Mouse (Mus musculus): Measurements from ENCODE around the gene Gpr176. TPM values are rescaled to one million over a fixed set of nuclear protein-coding genes. Genes with fewer than 3 reads are reported as not detected.
A peak's percentile ranks its signal among the peaks of the same experiment; 100 is the strongest.

Gene Gpr176
- polyA plus RNA-seq (2015; fragmentation: Nextera tagmentation; extraction: Ambion mirVana), result 0.43 and 0.74 TPM in 2 replicates

DNA sequence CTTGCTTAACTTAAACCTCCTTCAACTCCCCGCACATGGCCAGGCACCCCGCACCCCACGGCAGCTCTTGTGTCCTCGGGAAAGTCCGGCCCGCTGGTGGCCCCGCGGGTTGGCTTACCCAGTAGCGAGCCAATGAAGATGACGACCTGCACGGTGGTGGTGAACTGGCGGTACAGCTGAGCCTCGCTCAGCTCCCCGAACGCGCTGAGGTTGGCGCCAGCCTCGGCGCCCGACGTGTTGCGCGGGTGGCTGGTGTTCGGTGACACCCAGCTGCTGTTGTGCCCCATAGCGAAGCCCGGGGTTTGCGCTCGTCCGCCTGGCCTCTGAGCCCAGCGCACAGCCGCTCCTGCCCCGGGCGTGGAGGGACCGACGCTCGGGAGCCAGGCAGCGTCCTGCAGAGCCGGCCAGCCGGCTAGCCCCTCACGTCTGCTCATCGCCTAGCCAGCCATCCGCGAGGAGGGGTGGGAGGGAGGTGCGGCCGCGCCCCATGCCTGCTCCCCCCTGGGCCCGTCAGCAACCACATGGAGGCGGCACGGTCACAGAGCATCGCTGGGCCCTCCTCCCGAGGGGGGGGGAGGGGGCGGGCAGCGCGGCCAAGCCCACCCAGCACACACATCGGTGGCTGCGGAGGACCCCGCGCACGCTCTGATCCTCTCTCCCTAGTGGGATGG is at the start of gene Gpr176:
Gene Gpr176, minus strand, starts transcription at position 519 of the 671 bp plus-strand sequence.
- 1% methylated on average over 57 of the region's 59 CpGs for WGBS
- Histone ChIP-seq H3K27me3 (peaks cover 47% of the 10 kb centered on the region), H3K4me3 (peak within 1 kb of the TSS; percentile 58), H3K27ac (no peak within 1 kb of the TSS), H3K9ac (peak within 1 kb of the TSS; percentile 54), H3K4me1 (replicated peaks) (peaks cover 17% of the 10 kb centered on the region), H3K9me3 (replicated peaks) (no peaks in the 10 kb centered on the region), H3K4me2 (peak within 1 kb of the TSS; percentile 98), H3K36me3 (no peaks in the 10 kb centered on the region)
- ATAC-seq (replicated peaks; ENCODE audit: insufficient number of reproducible peaks, insufficient read depth, low FRiP score, low read depth), result peak; percentile 70

DNA sequence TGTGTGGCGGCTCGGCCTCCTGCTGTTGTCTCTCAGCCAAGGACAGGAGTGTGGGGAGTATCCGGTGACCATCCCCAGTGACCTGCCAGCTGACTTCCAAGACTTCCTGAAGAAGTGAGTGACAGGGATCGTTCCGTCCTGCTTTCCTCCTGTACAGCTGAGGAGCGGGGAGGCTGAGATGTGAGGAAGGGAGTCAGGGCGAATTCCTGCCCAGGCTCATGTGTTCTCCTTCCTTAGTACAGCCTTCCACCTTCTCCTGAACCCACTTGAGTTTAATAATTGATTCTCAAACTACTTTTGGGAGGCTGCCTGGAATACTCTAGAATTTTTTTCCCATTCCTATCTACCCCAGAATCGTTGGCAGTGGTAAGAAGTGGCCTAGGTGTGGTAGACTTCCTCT is 49.2 kb upstream of the Gpr176 start:
- no peak overlapping the region for H3K9ac ChIP-seq
- H3K27me3 ChIP-seq, result no peaks in the 10 kb centered on the region
- no peaks in the 10 kb centered on the region for H3K4me1 ChIP-seq (replicated peaks)
- peak; percentile 53; the same call in 1 of the 2 replicates for ATAC-seq (replicated peaks; ENCODE audit: insufficient number of reproducible peaks, insufficient read depth, low FRiP score, low read depth)
- no peaks in the 10 kb centered on the region for H3K9me3 ChIP-seq (replicated peaks)
- no peak overlapping the region for H3K4me2 ChIP-seq
- H3K27ac ChIP-seq, result no peak overlapping the region
- WGBS, result 72% methylated on average over 8 of the region's 8 CpGs
- peaks cover 31% of the 10 kb centered on the region for H3K36me3 ChIP-seq
- no peak overlapping the region for H3K4me3 ChIP-seq

GRCm38 (mm10) chr2:118421951-118422350 is 48.7 kb upstream of the Gpr176 start:
- WGBS, result 85% methylated on average over 15 of the region's 15 CpGs
- Histone ChIP-seq H3K27me3 (no peaks in the 10 kb centered on the region), H3K36me3 (peaks cover 35% of the 10 kb centered on the region), H3K9ac (no peak overlapping the region), H3K9me3 (replicated peaks) (no peaks in the 10 kb centered on the region), H3K27ac (no peak overlapping the region), H3K4me3 (no peak overlapping the region), H3K4me2 (no peak overlapping the region), H3K4me1 (replicated peaks) (no peaks in the 10 kb centered on the region)
- ATAC-seq (replicated peaks; ENCODE audit: insufficient number of reproducible peaks, insufficient read depth, low FRiP score, low read depth), result no peak

DNA sequence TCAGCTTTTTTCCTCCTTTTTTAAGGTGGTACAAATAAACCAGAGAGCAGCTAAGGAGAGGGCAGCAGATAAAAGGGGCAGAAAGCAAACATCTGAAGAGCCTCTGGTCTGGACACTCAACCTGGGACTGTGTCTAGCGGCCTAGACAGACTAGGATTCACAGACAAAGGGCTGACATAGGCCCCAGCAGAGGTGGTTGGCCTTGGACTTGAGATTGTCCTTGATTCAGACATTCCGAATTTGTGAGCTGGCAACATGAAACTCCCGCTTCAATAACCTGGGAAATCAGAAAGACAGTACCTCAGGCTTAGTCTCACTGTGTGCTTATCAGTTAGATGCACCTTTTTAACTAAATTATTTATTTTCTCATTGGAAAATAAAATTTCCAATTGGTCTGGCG is 44.9 kb upstream of the Gpr176 start:
- Histone ChIP-seq H3K4me3 (no peak overlapping the region), H3K27ac (no peak overlapping the region), H3K9me3 (replicated peaks) (no peaks in the 10 kb centered on the region), H3K4me1 (replicated peaks) (no peaks in the 10 kb centered on the region), H3K4me2 (no peak overlapping the region), H3K27me3 (no peaks in the 10 kb centered on the region), H3K9ac (no peak overlapping the region), H3K36me3 (peaks cover 48% of the 10 kb centered on the region)
- no peak for ATAC-seq (replicated peaks; ENCODE audit: insufficient number of reproducible peaks, insufficient read depth, low FRiP score, low read depth)
- WGBS, result 74% methylated on average over 4 of the region's 4 CpGs

DNA sequence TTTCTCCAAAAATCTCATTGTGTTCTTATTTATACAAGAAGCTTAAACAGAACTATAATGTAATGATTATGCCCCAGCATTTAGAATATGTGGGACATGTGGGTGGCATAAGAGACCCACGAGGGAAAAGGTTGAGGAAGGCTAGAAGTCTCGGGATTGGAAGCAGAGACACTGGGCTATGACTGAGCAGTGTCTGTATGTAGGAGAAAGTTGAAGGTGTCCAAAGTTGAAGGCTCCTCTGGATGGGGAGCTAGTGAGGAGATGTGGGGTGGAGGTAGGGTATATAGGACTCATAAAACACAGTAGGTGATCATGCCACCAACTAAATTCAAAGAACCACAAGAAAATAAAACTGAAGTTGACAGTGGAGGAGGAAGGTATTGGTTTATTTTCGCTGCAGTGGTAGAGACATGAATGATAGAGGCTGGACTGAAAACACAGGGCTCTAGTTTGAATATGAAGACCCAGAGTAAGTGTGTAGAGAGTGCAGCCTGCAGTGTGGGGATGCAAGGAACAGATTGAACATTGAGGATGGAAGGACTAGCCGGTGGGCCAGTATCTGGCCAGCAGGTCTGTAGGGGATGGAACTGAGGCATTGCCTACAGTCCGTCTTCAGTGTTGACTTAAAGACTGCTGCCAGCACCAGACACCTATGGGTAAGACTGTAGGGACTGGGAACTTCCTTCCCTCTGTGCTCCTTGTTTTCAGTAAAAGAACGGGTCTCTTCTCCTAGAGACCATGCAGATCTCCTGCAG is 42.6 kb upstream of the Gpr176 start:
- WGBS, result 91% methylated on average over 6 of the region's 6 CpGs
- no peak for ATAC-seq (replicated peaks; ENCODE audit: insufficient number of reproducible peaks, insufficient read depth, low FRiP score, low read depth)
- no peak overlapping the region for H3K9ac ChIP-seq
- H3K9me3 ChIP-seq (replicated peaks), result no peaks in the 10 kb centered on the region
- no peak overlapping the region for H3K4me3 ChIP-seq
- no peaks in the 10 kb centered on the region for H3K4me1 ChIP-seq (replicated peaks)
- peaks cover 45% of the 10 kb centered on the region for H3K36me3 ChIP-seq
- H3K4me2 ChIP-seq, result no peak overlapping the region
- H3K27me3 ChIP-seq, result no peaks in the 10 kb centered on the region
- H3K27ac ChIP-seq, result no peak overlapping the region

DNA sequence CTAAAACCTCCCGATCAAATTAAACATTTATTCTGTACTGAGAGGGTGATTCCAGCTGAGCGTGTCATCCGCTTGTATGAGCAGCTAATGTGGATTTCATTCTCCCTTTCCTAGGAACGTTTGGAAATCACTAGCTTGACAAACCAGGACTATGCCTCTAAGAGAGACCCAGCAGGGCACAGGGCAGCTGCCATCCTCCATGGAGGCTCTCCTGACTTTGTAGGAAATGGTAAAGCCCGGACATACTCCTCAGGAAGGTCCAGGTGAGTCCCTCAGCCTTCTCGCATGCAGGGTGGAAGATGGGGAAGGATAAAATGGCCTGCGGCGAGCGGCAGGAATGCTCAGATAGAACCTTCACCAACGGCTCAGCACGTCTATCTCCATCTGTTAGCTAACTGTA is 39.6 kb upstream of the Gpr176 start:
- Histone ChIP-seq H3K9ac (no peak overlapping the region), H3K4me1 (replicated peaks) (no peaks in the 10 kb centered on the region), H3K9me3 (replicated peaks) (no peaks in the 10 kb centered on the region), H3K27me3 (no peaks in the 10 kb centered on the region), H3K4me3 (no peak overlapping the region), H3K4me2 (no peak overlapping the region), H3K27ac (no peak overlapping the region), H3K36me3 (peaks cover 41% of the 10 kb centered on the region)
- 94% methylated on average over 11 of the region's 11 CpGs for WGBS
- no peak for ATAC-seq (replicated peaks; ENCODE audit: insufficient number of reproducible peaks, insufficient read depth, low FRiP score, low read depth)

DNA sequence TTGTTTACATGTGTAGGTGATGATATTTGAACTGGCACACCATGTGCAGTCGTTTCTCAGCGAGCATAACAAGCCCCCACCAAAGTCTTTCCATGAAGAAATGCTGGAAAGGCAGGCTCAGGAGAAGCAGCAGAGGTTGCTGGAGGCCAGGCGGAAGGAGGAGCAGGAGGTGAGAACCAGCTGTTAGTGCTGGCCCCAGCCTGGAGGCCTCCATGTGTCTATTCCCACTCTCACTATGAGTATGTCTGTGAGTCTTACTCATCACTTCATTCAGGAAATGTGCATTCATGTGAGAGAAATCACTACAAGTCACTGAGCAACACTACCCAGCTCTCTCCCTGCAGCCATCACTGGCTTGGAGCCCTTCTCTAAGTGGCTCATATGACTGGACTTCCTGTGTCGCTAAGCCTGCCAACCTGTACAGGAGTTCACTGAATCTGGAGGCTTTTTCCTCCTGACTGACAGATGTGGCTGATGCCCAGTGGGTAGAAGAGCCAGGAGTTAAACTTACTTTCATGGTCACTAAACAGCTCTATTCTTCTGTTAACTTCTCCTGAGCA is 35.2 kb upstream of the Gpr176 start:
- Histone ChIP-seq H3K27me3 (no peaks in the 10 kb centered on the region), H3K4me1 (replicated peaks) (no peaks in the 10 kb centered on the region), H3K9ac (no peak overlapping the region), H3K4me3 (no peak overlapping the region), H3K36me3 (peaks cover 21% of the 10 kb centered on the region), H3K9me3 (replicated peaks) (no peaks in the 10 kb centered on the region), H3K27ac (no peak overlapping the region), H3K4me2 (no peak overlapping the region)
- no peak for ATAC-seq (replicated peaks; ENCODE audit: insufficient number of reproducible peaks, insufficient read depth, low FRiP score, low read depth)
- 78% methylated on average over 4 of the region's 4 CpGs for WGBS

GRCm38 (mm10) chr2:118406811-118407210 is 33.6 kb upstream of the Gpr176 start:
- no peaks in the 10 kb centered on the region for H3K4me1 ChIP-seq (replicated peaks)
- WGBS, result 76% methylated on average over 2 of the region's 2 CpGs
- peaks cover 12% of the 10 kb centered on the region for H3K36me3 ChIP-seq
- ATAC-seq (replicated peaks; ENCODE audit: insufficient number of reproducible peaks, insufficient read depth, low FRiP score, low read depth), result no peak
- H3K4me3 ChIP-seq, result no peak overlapping the region
- H3K27me3 ChIP-seq, result no peaks in the 10 kb centered on the region
- H3K9me3 ChIP-seq (replicated peaks), result no peaks in the 10 kb centered on the region
- H3K4me2 ChIP-seq, result no peak overlapping the region
- H3K27ac ChIP-seq, result no peak overlapping the region
- no peak overlapping the region for H3K9ac ChIP-seq

- no peak for ATAC-seq (replicated peaks; ENCODE audit: insufficient number of reproducible peaks, insufficient read depth, low FRiP score, low read depth)
- WGBS, result 88% methylated on average over 4 of the region's 4 CpGs
- Histone ChIP-seq H3K36me3 (peaks cover 6% of the 10 kb centered on the region; the same call in 1 of the 2 replicates), H3K27ac (no peak overlapping the region), H3K4me1 (replicated peaks) (no peaks in the 10 kb centered on the region), H3K4me2 (no peak overlapping the region), H3K27me3 (no peaks in the 10 kb centered on the region), H3K4me3 (no peak overlapping the region), H3K9me3 (replicated peaks) (no peaks in the 10 kb centered on the region), H3K9ac (no peak overlapping the region)
These were observed 32.3 kb upstream of the Gpr176 start for GRCm38 (mm10) chr2:118405568-118405967.

DNA sequence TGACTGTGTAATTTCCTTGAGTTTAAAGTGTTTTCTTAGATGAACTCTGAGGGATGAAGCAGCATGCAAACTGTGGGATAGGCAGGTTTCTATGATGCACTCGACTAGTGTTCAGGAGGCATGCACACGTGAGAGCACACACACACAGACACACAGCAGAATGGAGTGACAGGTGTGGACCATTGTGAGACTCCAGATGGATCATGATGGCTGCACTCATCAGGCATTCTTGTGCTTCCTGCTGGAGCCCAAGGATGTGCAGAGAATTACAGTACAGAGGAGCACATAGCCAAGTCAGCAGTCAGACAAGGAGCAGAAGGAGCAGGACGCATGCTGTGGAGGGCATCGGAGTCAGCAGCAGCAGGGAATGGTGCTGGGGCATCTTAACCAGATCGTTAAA is 31.1 kb upstream of the Gpr176 start:
- Histone ChIP-seq H3K4me2 (no peak overlapping the region), H3K36me3 (peaks cover 4% of the 10 kb centered on the region; the same call in 1 of the 2 replicates)
- 81% methylated on average over 5 of the region's 5 CpGs for WGBS

GRCm38 (mm10) chr2:118401834-118402727 is 28.9 kb upstream of the Gpr176 start:
- no peaks in the 10 kb centered on the region for H3K4me1 ChIP-seq (replicated peaks)
- ATAC-seq (replicated peaks; ENCODE audit: insufficient number of reproducible peaks, insufficient read depth, low FRiP score, low read depth), result no peak
- H3K4me3 ChIP-seq, result no peak overlapping the region
- no peak overlapping the region for H3K4me2 ChIP-seq
- no peaks in the 10 kb centered on the region; the same call in 1 of the 2 replicates for H3K36me3 ChIP-seq
- no peaks in the 10 kb centered on the region for H3K27me3 ChIP-seq
- no peaks in the 10 kb centered on the region for H3K9me3 ChIP-seq (replicated peaks)
- H3K9ac ChIP-seq, result no peak overlapping the region
- WGBS, result 84% methylated on average over 5 of the region's 5 CpGs
- H3K27ac ChIP-seq, result no peak overlapping the region

More for the DNA sequence above, 31.1 kb upstream of the Gpr176 start:
- no peak for ATAC-seq (replicated peaks; ENCODE audit: insufficient number of reproducible peaks, insufficient read depth, low FRiP score, low read depth)
- no peaks in the 10 kb centered on the region for H3K27me3 ChIP-seq
- H3K4me3 ChIP-seq, result no peak overlapping the region
- H3K9me3 ChIP-seq (replicated peaks), result no peaks in the 10 kb centered on the region
- H3K9ac ChIP-seq, result no peak overlapping the region
- no peak overlapping the region for H3K27ac ChIP-seq
- H3K4me1 ChIP-seq (replicated peaks), result no peaks in the 10 kb centered on the region
